Mouse (Mus musculus): ENCODE results near the gene Gm45062.

Gm45062 gene

DNA sequence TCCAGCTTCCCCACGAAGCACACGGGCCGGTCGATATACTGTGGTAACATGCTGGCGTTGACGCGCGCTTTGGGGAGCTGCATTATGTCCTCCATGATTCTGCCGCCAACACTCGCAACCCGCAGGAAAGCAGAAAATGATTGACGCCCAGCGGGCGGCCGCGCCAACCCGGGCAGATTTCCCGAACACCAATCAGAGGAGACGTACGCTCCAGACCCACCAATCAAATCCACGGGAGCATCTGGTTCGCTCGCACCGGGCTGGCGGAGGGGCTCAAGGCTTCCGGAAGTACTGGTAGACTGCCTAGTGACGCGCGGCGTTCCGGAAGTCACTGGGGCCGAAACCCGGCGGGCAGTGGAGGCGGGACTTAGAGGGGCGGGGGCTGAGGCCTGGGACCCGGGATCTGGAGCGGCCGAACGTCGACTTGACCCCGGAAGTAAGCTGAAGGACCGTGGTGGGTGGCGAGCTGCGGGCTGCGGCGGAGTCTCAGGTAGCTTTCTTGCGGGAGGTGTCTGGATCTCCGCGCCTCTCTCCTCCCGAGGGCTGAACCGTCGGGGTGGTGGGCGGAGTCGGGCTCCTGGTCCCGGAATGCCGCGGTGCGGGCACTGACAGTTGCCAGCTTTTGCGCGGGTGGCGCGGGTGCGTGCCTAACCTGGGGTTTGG, at the start of gene Gm45062, which contains the start of the genes Rpa3 and Umad1:
Gene Gm45062, plus strand, starts transcription at position 447 of the 663 bp plus-strand sequence.
Gene Rpa3, minus strand, starts transcription at position 170 of the 663 bp plus-strand sequence.
Gene Umad1, plus strand, starts transcription at position 285 of the 663 bp plus-strand sequence.
- DNase-seq (ENCODE audit: inconsistent ontology term), result peak; percentile 99

DNA sequence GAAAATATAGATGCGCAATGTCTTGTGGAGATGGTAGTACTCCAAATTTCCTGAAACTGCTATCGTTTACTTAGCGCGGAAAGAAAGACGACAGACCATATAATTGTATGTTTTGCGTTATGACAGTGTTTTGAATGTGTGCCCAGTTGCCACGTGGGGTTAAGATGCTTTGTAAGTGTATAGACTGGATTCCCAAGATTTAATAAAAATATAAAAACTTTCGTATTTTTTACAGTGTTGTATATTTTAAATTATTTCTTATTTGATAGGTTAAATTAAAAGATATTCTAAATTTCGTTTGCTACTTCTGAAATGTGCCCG, 49.4 kb upstream of the Gm45062 start:
- no peak for DNase-seq (ENCODE audit: inconsistent ontology term)

DNA sequence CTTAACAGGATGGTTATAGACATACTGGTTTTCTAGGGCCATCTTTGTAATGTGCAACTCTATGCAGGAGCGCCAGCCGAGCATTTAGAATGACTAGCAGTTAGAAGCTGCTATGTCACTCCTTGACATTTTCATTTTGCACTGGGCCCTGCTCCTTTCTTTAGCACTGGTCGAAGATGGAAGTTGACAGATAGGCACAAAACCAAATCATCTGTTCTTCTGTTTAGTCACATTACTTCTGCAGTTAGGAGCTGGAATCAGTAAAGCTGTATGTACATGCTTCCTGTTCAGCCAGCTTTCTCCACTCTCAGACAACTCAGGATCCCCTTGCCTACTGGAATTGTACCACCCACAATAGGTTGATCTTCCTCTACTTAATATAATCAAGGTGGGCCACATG, 48.6 kb upstream of the Gm45062 start:
- no peak for DNase-seq (ENCODE audit: inconsistent ontology term)

GRCm38 (mm10) chr6:8227035-8227434, 32.2 kb upstream of the Gm45062 start:
- no peak for DNase-seq (ENCODE audit: inconsistent ontology term)

DNA sequence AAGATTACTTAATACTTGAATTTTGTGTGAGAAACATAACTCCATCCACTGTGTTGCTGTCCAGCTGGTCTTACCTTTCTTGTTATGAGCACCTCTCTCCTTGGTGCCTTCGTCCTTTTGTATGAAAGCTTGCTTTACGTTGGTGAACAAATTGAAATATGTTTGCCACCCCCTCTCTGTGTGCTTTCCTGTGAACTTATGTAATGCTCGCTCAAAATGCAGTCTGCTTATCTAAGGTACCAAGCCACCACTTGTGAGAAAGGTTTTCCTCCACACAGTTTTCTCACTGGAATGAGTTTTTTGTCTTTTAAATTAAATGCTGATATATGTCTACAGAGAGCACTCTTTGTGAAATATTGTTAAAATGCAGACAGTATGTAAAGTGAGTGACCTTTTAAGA, 30.7 kb upstream of the Gm45062 start:
- no peak for DNase-seq (ENCODE audit: inconsistent ontology term)

DNA sequence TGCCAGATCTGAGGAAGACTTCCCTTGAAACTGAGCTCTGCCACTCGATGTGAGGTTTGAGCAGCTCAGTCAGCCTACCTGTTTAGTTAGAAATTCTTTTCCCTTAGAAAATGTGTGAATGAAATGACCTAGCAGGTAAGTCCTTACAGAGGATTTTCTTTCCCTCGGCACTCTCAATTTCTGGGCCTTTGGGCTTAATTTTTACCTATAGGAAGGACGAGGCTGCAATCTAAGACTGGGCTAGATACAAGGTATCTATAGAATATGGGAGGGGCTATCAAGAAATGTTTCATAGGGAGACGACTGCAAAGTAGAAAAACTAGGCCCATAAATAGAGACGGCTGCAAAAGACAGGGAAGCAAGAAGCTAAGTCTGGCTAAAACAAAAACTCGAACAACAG, 934 bp upstream of the Gm45062 start:
- no peak for DNase-seq (ENCODE audit: inconsistent ontology term)

DNA sequence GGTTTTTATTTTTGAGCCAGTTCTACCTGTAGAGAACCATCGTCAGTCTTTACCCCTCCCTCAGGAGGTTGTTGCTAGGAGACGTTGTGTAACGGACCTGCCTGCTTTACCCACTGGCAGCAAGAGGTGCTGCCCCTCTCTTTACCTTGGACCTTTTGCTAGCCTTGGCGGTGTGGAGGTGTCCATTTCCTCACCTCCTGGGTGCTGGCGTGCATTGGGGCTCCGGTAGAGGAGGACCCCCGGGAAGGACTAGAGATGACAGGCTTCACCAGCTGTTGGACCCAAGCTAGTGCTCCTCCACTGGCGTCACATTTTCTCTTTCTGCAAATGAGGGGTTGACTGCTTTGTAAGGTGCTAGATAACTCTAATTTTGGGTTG, 406 bp downstream of the Gm45062 start:
- DNase-seq (ENCODE audit: inconsistent ontology term), result no peak

DNA sequence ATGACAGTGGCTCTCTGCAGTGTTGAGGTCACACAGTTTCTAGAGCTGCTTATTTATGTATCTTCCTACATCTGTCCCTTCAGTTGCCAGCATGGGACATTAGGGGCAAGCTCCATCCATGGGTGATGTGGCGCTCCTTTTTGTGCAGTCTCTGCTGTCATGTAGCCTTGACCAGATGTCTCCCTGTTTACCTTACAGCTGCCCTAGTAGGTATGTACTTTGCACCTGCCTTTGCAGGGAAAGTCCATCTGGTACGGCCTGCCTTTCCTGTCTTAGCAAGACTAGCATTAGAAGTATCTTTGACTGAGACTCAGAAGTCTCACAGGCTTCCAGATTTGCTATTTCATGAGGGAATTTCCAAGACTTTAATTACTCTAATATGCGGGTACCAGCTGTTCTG, 11.8 kb downstream of the Gm45062 start:
- DNase-seq (ENCODE audit: inconsistent ontology term), result no peak

DNA sequence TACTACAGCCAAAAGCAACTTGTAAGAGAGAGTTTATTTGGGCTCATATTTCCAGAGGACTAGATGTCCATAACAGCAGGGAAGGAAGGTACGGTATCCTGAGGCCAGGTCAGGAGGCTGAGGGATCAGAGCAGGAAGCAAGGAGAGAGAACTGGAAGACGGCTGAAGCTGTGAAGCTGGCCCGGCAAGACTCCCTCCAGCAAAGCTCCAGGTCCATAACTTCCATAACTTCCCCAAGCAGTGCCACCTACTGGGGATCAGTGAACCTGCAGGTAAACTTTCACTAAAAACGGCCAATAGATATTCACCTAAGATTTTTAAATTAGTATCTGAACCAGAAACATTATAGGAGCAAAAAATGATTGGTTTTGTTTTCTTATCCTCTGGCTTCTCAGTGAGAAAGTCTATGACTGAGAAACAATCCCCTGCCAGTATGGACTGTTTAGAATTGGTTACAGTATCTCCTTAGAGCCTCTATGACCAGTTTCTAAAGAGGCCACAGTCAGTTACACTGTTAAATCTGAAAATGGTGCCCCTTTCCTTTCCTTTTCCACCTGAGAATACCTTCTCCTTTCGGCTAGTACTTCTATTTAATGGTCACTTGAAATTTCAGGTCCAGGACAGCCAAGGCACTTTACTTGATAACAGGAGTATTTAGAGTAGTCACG, 15.3 kb downstream of the Gm45062 start:
- DNase-seq (ENCODE audit: inconsistent ontology term), result no peak

GRCm38 (mm10) chr6:8275098-8275497, 15.8 kb downstream of the Gm45062 start:
- DNase-seq (ENCODE audit: inconsistent ontology term), result no peak

DNA sequence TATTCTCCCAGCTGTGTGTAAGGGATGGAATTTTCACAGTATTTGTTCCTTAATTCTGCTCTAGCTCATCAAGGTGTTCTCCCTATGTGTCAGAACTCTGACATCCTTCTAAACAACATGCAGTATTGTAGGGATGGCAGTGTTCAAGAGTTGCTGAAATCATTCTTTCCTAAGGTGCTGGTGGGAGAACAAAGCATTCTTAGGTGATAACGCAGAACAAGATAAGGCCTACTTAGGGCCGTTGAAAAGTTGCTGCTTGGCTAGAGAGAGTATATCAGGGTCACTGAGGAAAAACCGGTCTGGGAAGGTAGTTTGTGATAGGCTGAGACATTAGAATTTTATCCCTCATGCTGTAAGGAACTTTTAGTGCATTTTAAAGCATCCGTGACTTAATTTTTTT, 17.2 kb downstream of the Gm45062 start:
- DNase-seq (ENCODE audit: inconsistent ontology term), result no peak

- DNase-seq (ENCODE audit: inconsistent ontology term), result no peak
Observed at GRCm38 (mm10) chr6:8278426-8279002, 19.3 kb downstream of the Gm45062 start.

GRCm38 (mm10) chr6:8283255-8283654, 24.0 kb downstream of the Gm45062 start:
- DNase-seq (ENCODE audit: inconsistent ontology term), result no peak

- peak; percentile 72 for DNase-seq (ENCODE audit: inconsistent ontology term)
Observed at GRCm38 (mm10) chr6:8285401-8285960, 26.2 kb downstream of the Gm45062 start.

DNA sequence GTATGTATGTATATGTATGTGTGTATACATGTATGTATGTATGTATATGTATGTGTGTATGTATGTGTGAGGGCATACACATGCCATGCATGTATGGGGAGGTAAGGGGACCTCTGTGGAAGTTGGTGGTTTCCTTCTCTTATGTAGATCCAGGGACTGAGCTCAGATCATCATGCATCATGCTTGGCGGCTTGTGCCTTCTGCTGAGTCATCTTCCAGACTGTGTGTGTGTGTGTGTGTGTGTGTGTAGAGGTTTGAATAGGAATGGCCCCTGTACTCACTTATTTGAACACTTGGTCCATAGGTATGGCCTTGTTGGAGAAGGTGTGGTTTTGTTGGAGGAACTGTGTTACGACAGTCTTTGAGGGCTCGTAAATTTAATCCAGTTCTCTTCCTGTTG, 26.9 kb downstream of the Gm45062 start:
- no peak for DNase-seq (ENCODE audit: inconsistent ontology term)

GRCm38 (mm10) chr6:8288755-8289580, 29.7 kb downstream of the Gm45062 start:
- no peak for DNase-seq (ENCODE audit: inconsistent ontology term)

GRCm38 (mm10) chr6:8294048-8294784, 35.0 kb downstream of the Gm45062 start:
- no peak for DNase-seq (ENCODE audit: inconsistent ontology term)

GRCm38 (mm10) chr6:8299066-8299863, 40.0 kb downstream of the Gm45062 start:
- DNase-seq (ENCODE audit: inconsistent ontology term), result no peak

DNA sequence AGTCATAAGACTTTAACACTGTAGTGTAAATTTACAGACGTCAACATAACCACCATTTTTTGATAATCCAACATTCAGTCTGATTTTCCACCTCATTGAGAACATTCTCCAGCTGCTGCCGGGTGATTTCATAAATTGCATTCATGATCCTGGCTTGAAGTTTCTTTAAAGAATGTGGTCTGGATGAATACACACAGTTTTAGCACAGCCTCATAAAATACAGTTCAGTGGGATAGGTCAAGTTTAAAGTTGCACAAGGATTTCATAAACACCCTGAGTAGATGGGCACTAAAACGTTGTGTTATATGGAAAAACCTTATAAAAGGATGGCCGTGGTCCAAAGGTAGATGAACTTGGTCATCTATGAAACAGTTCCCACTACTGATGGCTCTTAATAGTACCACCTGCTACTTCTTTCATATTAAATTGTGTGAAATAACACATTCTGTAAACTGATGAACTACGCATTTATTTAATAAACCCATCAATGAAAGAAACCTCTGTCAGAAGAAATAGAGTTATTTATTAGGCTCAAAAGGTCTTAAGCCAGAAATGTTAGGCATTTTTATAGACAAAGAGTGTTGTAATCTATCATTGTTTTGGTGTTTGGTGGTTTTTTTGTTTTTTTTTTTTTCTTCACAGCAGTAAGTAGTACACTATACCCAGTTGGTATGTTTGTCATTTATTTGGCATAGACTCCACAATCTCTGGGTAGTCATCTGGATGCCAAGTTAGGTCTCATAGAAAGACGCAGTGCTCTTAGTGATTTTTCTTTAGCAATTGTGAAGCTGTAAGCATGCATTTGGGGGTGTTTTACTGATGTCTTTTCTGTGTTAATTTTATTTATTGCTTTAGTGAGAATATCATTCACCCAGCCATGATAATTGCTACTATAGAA, 48.9 kb downstream of the Gm45062 start:
- peak; percentile 96 for DNase-seq (ENCODE audit: inconsistent ontology term)
